Mouse (Mus musculus) gastrocnemius, postnatal 14 days (tissue): Measurements from ENCODE around the gene Iba57. TPM values are rescaled to one million over a fixed set of nuclear protein-coding genes. Genes with fewer than 3 reads are reported as not detected.

Source experiments
- DNase-seq: peaks from one replicate; pipeline ENCODE4 v3.0.0; 2021; ENCODE audit warnings: mixed read lengths
- intact Hi-C: fragments of 180-260 bp; cut with DNase I; formaldehyde crosslinking; loops from one replicate; pipeline ENCODE4 v1.15.1; 2025; ENCODE audit warnings: low total_unique reads
- total RNA-seq, 2 experiments: library from RNA; stranded (reverse); gene quantifications; 2 replicates each; pipeline ENCODE4 v1.2.3; 2021

Iba57 gene
- total RNA-seq, 2 experiments from 2014 or later = 7.7 to 10.6 TPM

DNA sequence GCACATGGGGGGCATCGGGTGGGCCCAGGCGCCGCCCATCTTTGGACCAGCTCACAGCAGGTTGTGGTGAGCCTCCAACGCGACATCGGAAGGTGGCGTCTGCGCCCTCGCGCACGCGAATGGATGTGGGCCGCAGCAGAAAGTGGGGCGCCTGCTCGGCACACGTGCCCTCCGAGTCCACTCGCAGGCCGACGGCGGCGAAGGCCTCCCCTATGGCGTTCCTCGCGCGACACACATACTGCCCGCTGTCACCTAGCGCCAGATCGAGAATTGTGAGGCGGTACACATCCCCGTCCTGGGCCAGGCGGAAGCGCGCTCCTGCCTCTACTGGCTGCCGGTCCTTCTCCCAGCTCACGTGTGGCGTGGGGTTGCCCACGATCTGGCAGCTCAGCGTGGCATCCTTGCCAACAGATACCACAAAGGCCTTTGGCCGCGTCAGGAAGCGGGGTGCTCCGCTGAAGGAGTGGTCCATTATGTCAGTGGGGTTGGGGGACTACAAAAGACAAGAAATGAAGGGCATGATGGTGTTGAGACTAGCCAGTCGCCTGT lies 27.6 kb downstream of the Iba57 start, which contains the start of gene Obscn:
Gene Obscn (minus strand): TSS at position 499 of the 549 bp plus-strand sequence.
- intact Hi-C loops = no loop called here
- no peak for DNase-seq

GRCm38 (mm10) chr11:59135051-59135820 lies 28.3 kb downstream of the Iba57 start:
- intact Hi-C loops = no loop called here
- DNase-seq = no peak

- intact Hi-C loops = no loop called here
- no peak for DNase-seq
Observed at GRCm38 (mm10) chr11:59134373-59134997, 29.1 kb downstream of the Iba57 start.

- no peak for DNase-seq
- intact Hi-C loops = no loop called here
Observed at GRCm38 (mm10) chr11:59132065-59132464, 31.5 kb downstream of the Iba57 start.

GRCm38 (mm10) chr11:59131348-59131919 lies 32.1 kb downstream of the Iba57 start:
- DNase-seq = peak; percentile 38

DNA sequence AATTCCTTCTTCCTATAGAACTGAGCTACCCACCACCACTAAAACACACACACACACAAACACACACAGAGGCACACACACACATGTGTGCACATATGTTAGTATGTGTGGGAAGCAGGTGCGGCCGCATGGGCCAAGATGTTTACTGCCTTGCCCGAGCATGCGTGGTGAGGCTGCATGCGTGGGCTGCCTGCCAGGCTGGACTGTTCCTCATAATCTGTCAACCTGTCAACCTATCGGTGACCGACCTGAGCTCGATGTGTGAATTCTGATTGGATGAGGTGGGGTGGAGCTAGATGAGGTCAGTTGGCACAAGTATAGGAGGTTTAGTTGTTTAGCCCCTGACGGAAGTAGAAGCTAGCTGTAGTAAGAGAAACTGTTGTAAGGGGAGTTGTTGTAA lies 32.8 kb downstream of the Iba57 start:
- DNase-seq = no peak

More at GRCm38 (mm10) chr11:59131348-59131919, 32.1 kb downstream of the Iba57 start:
- intact Hi-C loops = no loop called here

DNA sequence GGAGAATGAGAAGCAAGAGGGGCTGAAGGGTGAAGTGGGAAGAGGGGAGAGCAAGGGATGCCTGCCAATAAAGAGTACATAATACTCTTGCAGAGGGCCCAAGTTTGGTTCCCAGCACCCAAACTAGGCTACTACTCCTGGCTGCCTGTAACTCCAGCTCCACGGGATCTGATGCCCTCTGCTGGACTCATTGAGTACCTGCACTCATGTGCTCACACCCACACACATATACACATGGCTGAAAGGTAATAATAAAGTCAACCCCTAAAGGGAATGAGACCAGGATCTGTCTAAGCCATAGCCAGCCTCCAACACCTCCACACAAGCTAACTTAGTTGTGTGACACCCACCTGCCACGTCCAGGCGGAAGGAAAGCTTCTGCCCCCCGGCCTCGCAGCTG lies 57.6 kb downstream of the Iba57 start:
- no peak for DNase-seq
- intact Hi-C loops = no loop called here

More for the DNA sequence above, 32.8 kb downstream of the Iba57 start:
- intact Hi-C loops = no loop called here

Other genes with a start within 250 kb of the Iba57 start
- gene Btnl10, start 245.8 kb downstream of the Iba57 start, total RNA-seq = not detected
- 100 to 1,000 TPM; 126 to 139 TPM for gene Rnf187, start 224.8 kb downstream of the Iba57 start, total RNA-seq
- 1 to 10 TPM; 2.1 to 3.7 TPM for gene Hist3h2ba, start 214.8 kb downstream of the Iba57 start, total RNA-seq
- gene Hist3h2a, start 209.1 kb downstream of the Iba57 start, total RNA-seq = 10 to 100 TPM; 15.1 to 16.8 TPM
- under 1 TPM in 1 of 2 experiments, not detected in 1; 0.29 TPM for gene Trim17, start 209.1 kb downstream of the Iba57 start, total RNA-seq
- 1 to 10 TPM; 9.3 to 9.6 TPM for gene Trim11, start 185.6 kb downstream of the Iba57 start, total RNA-seq
- 100 to 1,000 TPM; 708 to 848 TPM for gene Obscn, start 27.3 kb downstream of the Iba57 start, total RNA-seq
- under 1 TPM; 0.27 to 0.62 TPM for gene Gjc2, start 19.5 kb upstream of the Iba57 start, total RNA-seq
- 10 to 100 TPM; 17.1 to 20.2 TPM for gene Guk1, start 28.5 kb upstream of the Iba57 start, total RNA-seq
- gene Mrpl55, start 38.7 kb upstream of the Iba57 start, total RNA-seq = 10 to 100 TPM; 36.6 to 44.3 TPM
- gene 2310033P09Rik, start 44.6 kb upstream of the Iba57 start, total RNA-seq = 1 to 10 TPM; 4.1 to 4.6 TPM
- gene Arf1, start 64.5 kb upstream of the Iba57 start, total RNA-seq = 100 to 1,000 TPM; 195 to 207 TPM
- gene Wnt3a, start 127.0 kb upstream of the Iba57 start, total RNA-seq = not detected
- 1 to 10 TPM; 8.8 to 9.8 TPM for gene Wnt9a, start 143.2 kb upstream of the Iba57 start, total RNA-seq
- gene Prss38, start 211.9 kb upstream of the Iba57 start, total RNA-seq = under 1 TPM in 1 of 2 experiments, not detected in 1; 0.23 TPM